Mouse (Mus musculus): ENCODE data around the gene Chil5. TPM values are rescaled to one million over a fixed set of nuclear protein-coding genes. Genes with fewer than 3 reads are reported as not detected.
"Not testable (repeated sequence)": the region's sequence is repeated elsewhere in the genome, so short reads cannot be mapped to it uniquely, and the experiment has no call there.

Chil5 gene
- total RNA-seq, 1 experiment, result not detected

- H3K4me1 ChIP-seq (ENCODE audit: control insufficient read depth in 2 of 2, insufficient read depth in 2 of 2, low read length in 2 of 2, poor library complexity in 1 of 2), result peaks cover 0 to 7% of the 10 kb centered on the region in 2 experiments; a peak in 2 of 4 replicates
- H3K4me3 ChIP-seq (ENCODE audit: insufficient read depth in 1 of 2, low read depth in 1 of 2, low read length in 2 of 2, poor library complexity in 1 of 2, severe bottlenecking in 1 of 2), result peak overlapping the region; percentile 5 to 22; a peak in 1 of 4 replicates
Observed at GRCm38 (mm10) chr3:106001416-106002370, 30.9 kb downstream of the Chil5 start.

GRCm38 (mm10) chr3:106000707-106001375, 31.8 kb downstream of the Chil5 start:
- TF ChIP-seq CHD2 (IDR thresholded peaks at IDR 0.05; ENCODE audit: low read depth, low read length), result no peak
- no peak for TF ChIP-seq HCFC1 (IDR thresholded peaks at IDR 0.05; ENCODE audit: borderline replicate concordance, insufficient read depth, low read length)
- TF ChIP-seq MAFK (IDR thresholded peaks at IDR 0.05; ENCODE audit: insufficient read depth, low read depth, low read length), result no peak
- no peak for TF ChIP-seq ZC3H11A (IDR thresholded peaks at IDR 0.05; ENCODE audit: borderline replicate concordance, low read depth, low read length)
- TF ChIP-seq ZNF384 (IDR thresholded peaks at IDR 0.05; ENCODE audit: low read depth, low read length), result no peak
- H3K36me3 ChIP-seq (ENCODE audit: control insufficient read depth, insufficient read depth, low read length, poor library complexity, severe bottlenecking), result no peaks in the 10 kb centered on the region
- H3K4me3 ChIP-seq (ENCODE audit: insufficient read depth in 1 of 2, low read depth in 1 of 2, low read length in 2 of 2, poor library complexity in 1 of 2, severe bottlenecking in 1 of 2), result peak overlapping the region; percentile 5 to 22; a peak in 1 of 4 replicates
- no peaks in the 10 kb centered on the region for H3K9me3 ChIP-seq (ENCODE audit: control insufficient read depth, insufficient read depth, low read depth, low read length)
- H3K27ac ChIP-seq (ENCODE audit: insufficient read depth, low read depth, low read length, poor library complexity, severe bottlenecking), result no peak overlapping the region
- in situ Hi-C loops (cut with MboI; ENCODE audit: low sequenced_read_pairs in 2 of 2, unreplicated experiment in 2 of 2), result no loop called here
- no peak for DNase-seq (ENCODE audit: low read depth, low spot score)
- peaks cover 0 to 7% of the 10 kb centered on the region in 2 experiments; a peak in 2 of 4 replicates for H3K4me1 ChIP-seq (ENCODE audit: control insufficient read depth in 2 of 2, insufficient read depth in 2 of 2, low read length in 2 of 2, poor library complexity in 1 of 2)
- H3K9ac ChIP-seq (ENCODE audit: insufficient read depth, low read depth, low read length, poor library complexity, severe bottlenecking), result no peak overlapping the region; the same call in 1 of the 2 replicates

More at GRCm38 (mm10) chr3:106001416-106002370, 30.9 kb downstream of the Chil5 start:
- no peak for TF ChIP-seq CHD2 (IDR thresholded peaks at IDR 0.05; ENCODE audit: low read depth, low read length)
- TF ChIP-seq ZC3H11A (IDR thresholded peaks at IDR 0.05; ENCODE audit: borderline replicate concordance, low read depth, low read length), result no peak
- TF ChIP-seq MAFK (IDR thresholded peaks at IDR 0.05; ENCODE audit: insufficient read depth, low read depth, low read length), result no peak
- no peak for TF ChIP-seq HCFC1 (IDR thresholded peaks at IDR 0.05; ENCODE audit: borderline replicate concordance, insufficient read depth, low read length)
- no peak for TF ChIP-seq ZNF384 (IDR thresholded peaks at IDR 0.05; ENCODE audit: low read depth, low read length)
- Histone ChIP-seq H3K36me3 (ENCODE audit: control insufficient read depth, insufficient read depth, low read length, poor library complexity, severe bottlenecking) (no peaks in the 10 kb centered on the region), H3K9ac (ENCODE audit: insufficient read depth, low read depth, low read length, poor library complexity, severe bottlenecking) (no peak overlapping the region; the same call in 1 of the 2 replicates), H3K9me3 (ENCODE audit: control insufficient read depth, insufficient read depth, low read depth, low read length) (no peaks in the 10 kb centered on the region), H3K27ac (ENCODE audit: insufficient read depth, low read depth, low read length, poor library complexity, severe bottlenecking) (no peak overlapping the region)
- DNase-seq (ENCODE audit: low read depth, low spot score), result peak; percentile 74
- in situ Hi-C loops (cut with MboI; ENCODE audit: low sequenced_read_pairs in 2 of 2, unreplicated experiment in 2 of 2), result no loop called here

GRCm38 (mm10) chr3:105994730-105995129, 37.9 kb downstream of the Chil5 start:
- DNase-seq (ENCODE audit: low read depth, low spot score), result no peak
- in situ Hi-C loops (cut with MboI; ENCODE audit: low sequenced_read_pairs in 2 of 2, unreplicated experiment in 2 of 2), result loop anchor here (10.0 kb wide), 2 partner anchors 450 to 460 kb away; no protein-coding TSS in a partner anchor
- no peaks in the 10 kb centered on the region for H3K4me1 ChIP-seq (ENCODE audit: control insufficient read depth in 2 of 2, insufficient read depth in 2 of 2, low read length in 2 of 2, poor library complexity in 1 of 2)
- H3K9me3 ChIP-seq (ENCODE audit: control insufficient read depth, insufficient read depth, low read depth, low read length), result no peaks in the 10 kb centered on the region
- TF ChIP-seq ZC3H11A (IDR thresholded peaks at IDR 0.05; ENCODE audit: borderline replicate concordance, low read depth, low read length) (no peak), ZNF384 (IDR thresholded peaks at IDR 0.05; ENCODE audit: low read depth, low read length) (no peak), MAFK (IDR thresholded peaks at IDR 0.05; ENCODE audit: insufficient read depth, low read depth, low read length) (no peak), HCFC1 (IDR thresholded peaks at IDR 0.05; ENCODE audit: borderline replicate concordance, insufficient read depth, low read length) (no peak), CHD2 (IDR thresholded peaks at IDR 0.05; ENCODE audit: low read depth, low read length) (no peak)
- no peak overlapping the region for H3K9ac ChIP-seq (ENCODE audit: insufficient read depth, low read depth, low read length, poor library complexity, severe bottlenecking)
- H3K36me3 ChIP-seq (ENCODE audit: control insufficient read depth, insufficient read depth, low read length, poor library complexity, severe bottlenecking), result no peaks in the 10 kb centered on the region
- no peak overlapping the region for H3K27ac ChIP-seq (ENCODE audit: insufficient read depth, low read depth, low read length, poor library complexity, severe bottlenecking)
- no peak overlapping the region for H3K4me3 ChIP-seq (ENCODE audit: insufficient read depth in 1 of 2, low read depth in 1 of 2, low read length in 2 of 2, poor library complexity in 1 of 2, severe bottlenecking in 1 of 2)

- no peak for DNase-seq (ENCODE audit: low read depth, low spot score)
- no peaks in the 10 kb centered on the region for H3K4me1 ChIP-seq (ENCODE audit: control insufficient read depth in 2 of 2, insufficient read depth in 2 of 2, low read length in 2 of 2, poor library complexity in 1 of 2)
- no peak overlapping the region for H3K9ac ChIP-seq (ENCODE audit: insufficient read depth, low read depth, low read length, poor library complexity, severe bottlenecking)
- H3K27ac ChIP-seq (ENCODE audit: insufficient read depth, low read depth, low read length, poor library complexity, severe bottlenecking), result no peak overlapping the region
- TF ChIP-seq ZNF384 (IDR thresholded peaks at IDR 0.05; ENCODE audit: low read depth, low read length) (no peak), ZC3H11A (IDR thresholded peaks at IDR 0.05; ENCODE audit: borderline replicate concordance, low read depth, low read length) (no peak; the same call in 1 of the 2 replicates), HCFC1 (IDR thresholded peaks at IDR 0.05; ENCODE audit: borderline replicate concordance, insufficient read depth, low read length) (no peak), MAFK (IDR thresholded peaks at IDR 0.05; ENCODE audit: insufficient read depth, low read depth, low read length) (no peak), CHD2 (IDR thresholded peaks at IDR 0.05; ENCODE audit: low read depth, low read length) (no peak)
- H3K36me3 ChIP-seq (ENCODE audit: control insufficient read depth, insufficient read depth, low read length, poor library complexity, severe bottlenecking), result no peaks in the 10 kb centered on the region
- in situ Hi-C loops (cut with MboI; ENCODE audit: low sequenced_read_pairs in 2 of 2, unreplicated experiment in 2 of 2), result loop anchor here (10.0 kb wide), 2 partner anchors 453 to 463 kb away; no protein-coding TSS in a partner anchor
- no peaks in the 10 kb centered on the region for H3K9me3 ChIP-seq (ENCODE audit: control insufficient read depth, insufficient read depth, low read depth, low read length)
- no peak overlapping the region for H3K4me3 ChIP-seq (ENCODE audit: insufficient read depth in 1 of 2, low read depth in 1 of 2, low read length in 2 of 2, poor library complexity in 1 of 2, severe bottlenecking in 1 of 2)
Observed at GRCm38 (mm10) chr3:105991653-105992283, 40.8 kb downstream of the Chil5 start.

GRCm38 (mm10) chr3:105989611-105990010, 43.0 kb downstream of the Chil5 start:
- not testable (repeated sequence) for DNase-seq (ENCODE audit: low read depth, low spot score); H3K9ac ChIP-seq (ENCODE audit: insufficient read depth, low read depth, low read length, poor library complexity, severe bottlenecking); H3K4me1 ChIP-seq (ENCODE audit: control insufficient read depth in 2 of 2, insufficient read depth in 2 of 2, low read length in 2 of 2, poor library complexity in 1 of 2); H3K36me3 ChIP-seq (ENCODE audit: control insufficient read depth, insufficient read depth, low read length, poor library complexity, severe bottlenecking); H3K9me3 ChIP-seq (ENCODE audit: control insufficient read depth, insufficient read depth, low read depth, low read length); H3K27ac ChIP-seq (ENCODE audit: insufficient read depth, low read depth, low read length, poor library complexity, severe bottlenecking); H3K4me3 ChIP-seq (ENCODE audit: insufficient read depth in 1 of 2, low read depth in 1 of 2, low read length in 2 of 2, poor library complexity in 1 of 2, severe bottlenecking in 1 of 2)
- in situ Hi-C loops (cut with MboI; ENCODE audit: low sequenced_read_pairs in 2 of 2, unreplicated experiment in 2 of 2), result loop anchor here (10.0 kb wide), 2 partner anchors 455 to 465 kb away; no protein-coding TSS in a partner anchor
